34 mouse cellular contexts compared by ENCODE assay signal in genomic region chr15:102048006-102048405, GRCm38 (mm10).
"Had no signal": no experiment of that assay in that cellular context is flagged by ENCODE, and none has a peak within 500 bp of the region (broad histone marks: within the 10 kb centered on the region; RNA-seq: fewer than 3 reads in every experiment).

No protein-coding gene starts in this region.

- H3K36me3 ChIP-seq: heart, embryonic 12.5 days; heart, embryonic 13.5 days; heart, embryonic 15.5 days; hindbrain, embryonic 10.5 days; hindbrain, embryonic 12.5 days; hindbrain, embryonic 13.5 days; hindbrain, embryonic 15.5 days; intestine, embryonic 15.5 days; kidney, embryonic 15.5 days had no signal

- H3K4me2 ChIP-seq: heart, embryonic 12.5 days; heart, embryonic 13.5 days; heart, embryonic 15.5 days; hindbrain, embryonic 12.5 days; hindbrain, embryonic 13.5 days; hindbrain, embryonic 14.5 days; hindbrain, embryonic 15.5 days; intestine, embryonic 15.5 days; kidney, embryonic 15.5 days had no signal

- H3K4me3 ChIP-seq: heart, embryonic 12.5 days; heart, embryonic 13.5 days; heart, embryonic 15.5 days; hindbrain, embryonic 10.5 days; hindbrain, embryonic 12.5 days; hindbrain, embryonic 13.5 days; hindbrain, embryonic 15.5 days; intestine, embryonic 15.5 days; kidney, embryonic 15.5 days; layer of hippocampus, adult 2 months; left cerebral cortex, adult 2 months had no signal

- H3K27me3 ChIP-seq: heart, embryonic 12.5 days; heart, embryonic 13.5 days; heart, embryonic 15.5 days; hindbrain, embryonic 12.5 days; hindbrain, embryonic 13.5 days; hindbrain, embryonic 15.5 days; intestine, embryonic 15.5 days; kidney, embryonic 15.5 days had no signal

- H3K9me3 ChIP-seq: heart, embryonic 12.5 days; heart, embryonic 13.5 days; heart, embryonic 15.5 days; hindbrain, embryonic 10.5 days; hindbrain, embryonic 12.5 days; hindbrain, embryonic 13.5 days; hindbrain, embryonic 15.5 days; intestine, embryonic 15.5 days; kidney, embryonic 15.5 days had no signal

- H3K27ac ChIP-seq: heart, embryonic 13.5 days; heart, embryonic 15.5 days; hindbrain, embryonic 10.5 days; hindbrain, embryonic 12.5 days; hindbrain, embryonic 13.5 days; hindbrain, embryonic 14.5 days; hindbrain, embryonic 15.5 days; hindbrain, postnatal 0 days; intestine, embryonic 15.5 days; kidney, embryonic 15.5 days; kidney, postnatal 0 days; layer of hippocampus, adult 2 months; left cerebral cortex, adult 2 months had no signal

- H3K4me1 ChIP-seq: heart, embryonic 12.5 days had no signal

- ATAC-seq: hindbrain, embryonic 16.5 days; hindbrain, postnatal 0 days; inflammation-experienced regulatory T-cells, adult 6 months; intestine, embryonic 15.5 days; intestine, embryonic 16.5 days; intestine, postnatal 0 days had no signal

- DNase-seq: heart, postnatal 10 days; heart, postnatal 14 days; heart, postnatal 36 days; heart, postnatal 4 days; kidney, adult 11 months; kidney, adult 18-20 months; kidney, adult 2 months; kidney, adult 8-10 months; kidney, adult 9 months; kidney, postnatal 10 days; kidney, postnatal 14 days; kidney, postnatal 25 days; kidney, postnatal 36 days; kidney, postnatal 4 days; layer of hippocampus, adult 9-11 months; layer of hippocampus, postnatal 36 days had no signal

- H3K9ac ChIP-seq: heart, embryonic 12.5 days; heart, embryonic 13.5 days; heart, embryonic 15.5 days; hindbrain, embryonic 12.5 days; hindbrain, embryonic 13.5 days; hindbrain, embryonic 14.5 days; hindbrain, embryonic 15.5 days; intestine, embryonic 15.5 days; kidney, embryonic 15.5 days had no signal
